Mouse (Mus musculus) erythroblast, embryonic 14.5 days (primary cell): ENCODE results near the gene Hrh1.

Source experiments
- GATA1 ChIP-seq: IDR thresholded peaks from 2 replicates; pipeline ENCODE4 v1.6.1; 2012; ENCODE audit warnings: low read length, inconsistent platforms, mixed read lengths
- TAL1 ChIP-seq: IDR thresholded peaks from 3 replicates; pipeline ENCODE4 v1.6.1; 2012; ENCODE audit warnings: low read length, inconsistent platforms, mixed read lengths

DNA sequence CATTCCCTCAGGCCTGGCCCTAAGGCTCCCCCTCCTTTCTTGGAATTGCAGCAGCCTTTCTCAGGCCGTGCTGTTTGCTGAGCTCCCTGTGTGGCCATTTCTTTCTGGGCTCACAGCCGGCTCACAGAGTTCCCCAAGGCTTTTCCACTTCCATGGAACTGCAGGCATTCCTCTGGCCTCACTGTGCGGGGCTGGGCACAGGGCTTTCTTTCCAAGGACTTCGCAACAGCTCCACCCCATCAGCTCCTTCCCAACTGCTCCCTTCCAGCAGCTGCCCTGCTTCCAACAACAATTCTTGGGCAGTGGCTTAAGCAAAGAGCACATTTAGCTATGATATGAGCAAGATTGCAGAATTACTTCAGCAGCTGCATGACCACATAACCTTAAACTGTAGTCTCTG, 81.0 kb downstream of the Hrh1 start:
- TF ChIP-seq TAL1 (no peak), GATA1 (no peak)
